Mouse (Mus musculus) midbrain, postnatal 0 days (tissue): ENCODE measurements around the gene Diaph2. TPM values are rescaled to one million over a fixed set of nuclear protein-coding genes. Genes with fewer than 3 reads are reported as not detected.
A peak's percentile ranks its signal among the peaks of the same experiment; 100 is the strongest.
"Not testable (repeated sequence)": the region's sequence is repeated elsewhere in the genome, so short reads cannot be mapped to it uniquely, and the experiment has no call there.

ENCODE experiments used
- ATAC-seq: fragments of 200-750 bp; cut with Nextera tagmentation; 2 replicates; pipeline ENCODE4 v1.8.0; 2017; ENCODE audit warnings: moderate number of reproducible peaks, mild to moderate bottlenecking, moderate TSS enrichment, moderate library complexity; ENCODE audit not compliant: low FRiP score
- DNase-seq: peaks from one replicate; pipeline ENCODE4 v3.0.0-alpha.2; 2015; ENCODE audit warnings: low spot score
- H3K27ac ChIP-seq: fragments of 300-500 bp; sonication (generic); 2 replicates; pipeline ENCODE4 v1.5.1; 2014; ENCODE audit warnings: low read depth, mild to moderate bottlenecking, low read length, mixed read lengths
- H3K27me3 ChIP-seq: fragments of 300-500 bp; sonication (generic); 2 replicates; pipeline ENCODE4 v1.6.1; 2014; ENCODE audit warnings: low read length, control low read depth, mixed read lengths; ENCODE audit not compliant: insufficient read depth
- H3K36me3 ChIP-seq: fragments of 300-500 bp; sonication (generic); 2 replicates; pipeline ENCODE4 v1.6.1; 2014; ENCODE audit warnings: low read length, control low read depth, mixed read lengths; ENCODE audit not compliant: insufficient read depth
- H3K4me1 ChIP-seq: fragments of 300-500 bp; sonication (generic); 2 replicates; pipeline ENCODE4 v1.6.1; 2014; ENCODE audit warnings: mild to moderate bottlenecking, control low read depth, antibody characterized with exemption, low read length, mixed read lengths; ENCODE audit not compliant: insufficient read depth
- H3K4me2 ChIP-seq: fragments of 300-500 bp; sonication (generic); 2 replicates; pipeline ENCODE4 v1.6.1; 2014; ENCODE audit warnings: low read depth, mild to moderate bottlenecking, low read length, mixed read lengths; ENCODE audit not compliant: poor library complexity, severe bottlenecking
- H3K4me3 ChIP-seq: fragments of 300-500 bp; sonication (generic); 2 replicates; pipeline ENCODE4 v1.5.1; 2014; ENCODE audit warnings: low read depth, mild to moderate bottlenecking, low read length, moderate library complexity
- H3K9ac ChIP-seq: fragments of 300-500 bp; sonication (generic); replicated peaks from 2 replicates; pipeline ENCODE4 v1.6.1; 2014; ENCODE audit warnings: mild to moderate bottlenecking, low read length, moderate library complexity, mixed read lengths; ENCODE audit not compliant: poor library complexity, severe bottlenecking
- H3K9me3 ChIP-seq: fragments of 300-500 bp; sonication (generic); 2 replicates; pipeline ENCODE4 v1.6.1; 2016; ENCODE audit warnings: low read length, control low read depth
- CTCF ChIP-seq: IDR thresholded peaks from 2 replicates; pipeline ENCODE4 v1.5.1; 2016; ENCODE audit warnings: antibody characterized with exemption, mild to moderate bottlenecking
- WGBS: fragments of 180-500 bp; shearing (Covaris S2); extraction: QIAGEN DNeasy Blood & Tissue Kit; methylation state at CpG from one replicate; pipeline ENCODE4 v1.1.7; 2014; 5-methylcytosine and 5-hydroxymethylcytosine counted together
- polyA plus RNA-seq: library from polyadenylated mRNA; unstranded; fragments of >200 nt; fragmentation: Nextera tagmentation; extraction: Ambion mirVana; gene quantifications from 2 replicates; pipeline ENCODE4 v1.2.1, GENCODE M21; 2015
- total RNA-seq: library from RNA; depleted of rRNA; stranded (reverse); fragments of >200 nt; gene quantifications from 2 replicates; pipeline ENCODE4 v1.2.3, GENCODE M21; 2014

Diaph2 gene
- total and polyA plus RNA-seq, 2 experiments from 2014 or later, result 3.9 to 4.8 TPM

DNA sequence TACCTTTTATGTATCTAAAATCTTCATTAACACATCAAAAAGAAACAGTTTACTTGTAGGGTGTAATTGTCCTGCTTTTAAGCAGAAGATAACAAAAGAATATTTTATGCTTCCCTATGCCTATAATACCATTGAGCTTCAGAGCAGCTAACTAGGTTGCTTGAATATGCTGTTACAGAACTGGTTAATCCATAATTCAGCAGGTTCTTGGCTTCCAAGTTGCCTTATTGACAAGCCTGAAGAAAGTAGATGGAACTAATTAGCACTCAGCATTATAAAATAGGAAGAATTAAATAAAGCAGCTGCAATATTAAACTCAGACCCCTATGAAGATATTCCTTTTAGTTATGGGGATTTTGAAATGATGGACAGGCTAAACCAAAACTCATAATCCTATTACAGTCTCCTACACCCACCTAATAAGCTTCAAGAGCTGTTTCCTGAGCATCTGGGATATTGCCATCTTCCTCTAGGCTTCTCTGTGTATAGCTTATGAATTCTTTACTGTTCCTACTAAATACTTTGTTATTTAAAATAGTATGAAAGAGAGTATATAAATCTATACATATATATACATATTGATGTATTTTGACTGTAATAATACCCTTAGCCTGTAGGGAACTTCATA is 601.4 kb downstream of the Diaph2 start:
- H3K4me3 ChIP-seq, result no peak overlapping the region
- no peak for ATAC-seq
- no peak for DNase-seq

DNA sequence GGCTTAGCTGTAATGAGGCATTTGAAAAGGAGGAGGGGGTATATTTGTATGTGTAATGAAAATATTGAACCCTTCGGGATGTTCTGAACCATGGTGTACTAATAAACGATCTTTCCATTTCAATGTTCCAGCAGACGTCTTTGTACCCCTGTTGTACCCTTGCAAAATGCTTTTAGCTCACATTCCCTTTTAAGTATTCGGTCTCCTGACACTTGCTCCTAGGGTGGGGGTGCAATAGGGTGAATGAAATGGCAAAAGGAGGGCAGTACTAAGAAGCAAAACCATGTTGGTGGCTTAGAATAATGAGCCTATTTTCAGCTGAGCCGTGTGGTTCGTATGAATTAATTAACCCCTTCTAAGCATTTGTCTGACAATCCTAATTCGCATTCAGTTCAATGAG is 601.9 kb downstream of the Diaph2 start:
- Histone ChIP-seq H3K9ac (no peak overlapping the region), H3K4me2 (no peak overlapping the region), H3K4me3 (no peak overlapping the region), H3K36me3 (no peaks in the 10 kb centered on the region), H3K4me1 (no peaks in the 10 kb centered on the region), H3K9me3 (no peaks in the 10 kb centered on the region), H3K27ac (no peak overlapping the region), H3K27me3 (no peaks in the 10 kb centered on the region)
- 33% methylated on average over 7 of the region's 7 CpGs for WGBS
- no peak for DNase-seq
- ATAC-seq, result no peak
- TF ChIP-seq CTCF, result no peak

More for the DNA sequence above, 601.4 kb downstream of the Diaph2 start:
- Histone ChIP-seq H3K9me3 (no peaks in the 10 kb centered on the region), H3K9ac (no peak overlapping the region), H3K27me3 (no peaks in the 10 kb centered on the region), H3K4me2 (no peak overlapping the region), H3K4me1 (no peaks in the 10 kb centered on the region), H3K27ac (no peak overlapping the region), H3K36me3 (no peaks in the 10 kb centered on the region)
- TF ChIP-seq CTCF, result no peak

DNA sequence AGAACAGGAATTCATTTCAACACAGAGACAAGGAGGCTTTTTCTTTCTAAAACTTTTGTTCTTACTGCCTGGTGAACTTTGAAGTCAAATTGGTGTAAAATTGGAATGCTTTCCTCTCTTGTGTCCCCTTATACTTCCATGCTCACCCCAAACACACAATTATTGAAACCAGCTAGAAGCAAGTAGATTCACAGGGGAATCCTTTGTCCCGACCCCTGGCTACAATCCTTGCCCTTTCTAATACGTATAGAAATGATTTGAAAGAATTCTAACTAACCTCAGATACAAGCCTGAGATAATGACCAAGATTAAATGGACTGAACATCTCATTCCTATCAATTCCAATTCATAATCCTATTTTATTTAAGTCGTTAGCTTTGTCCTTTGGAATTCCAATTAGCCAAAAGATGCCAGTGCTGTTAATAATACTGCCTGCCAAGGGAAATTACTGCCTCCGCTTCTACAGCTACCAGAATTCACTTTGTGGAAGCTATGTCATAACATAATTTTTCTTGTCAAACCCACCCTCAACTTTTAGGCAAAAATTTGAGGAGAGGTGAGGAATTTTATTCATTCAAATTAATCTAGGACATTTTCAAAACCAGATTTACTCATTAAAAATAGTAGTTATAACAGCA is 644.1 kb downstream of the Diaph2 start:
- Histone ChIP-seq H3K9ac (no peak overlapping the region), H3K4me1 (no peaks in the 10 kb centered on the region), H3K9me3 (no peaks in the 10 kb centered on the region), H3K27me3 (no peaks in the 10 kb centered on the region), H3K4me2 (no peak overlapping the region), H3K36me3 (no peaks in the 10 kb centered on the region), H3K4me3 (no peak overlapping the region), H3K27ac (no peak overlapping the region)
- DNase-seq (no peak), ATAC-seq (no peak)
- TF ChIP-seq CTCF, result no peak
- WGBS, result 49% methylated on average over 4 of the region's 4 CpGs

DNA sequence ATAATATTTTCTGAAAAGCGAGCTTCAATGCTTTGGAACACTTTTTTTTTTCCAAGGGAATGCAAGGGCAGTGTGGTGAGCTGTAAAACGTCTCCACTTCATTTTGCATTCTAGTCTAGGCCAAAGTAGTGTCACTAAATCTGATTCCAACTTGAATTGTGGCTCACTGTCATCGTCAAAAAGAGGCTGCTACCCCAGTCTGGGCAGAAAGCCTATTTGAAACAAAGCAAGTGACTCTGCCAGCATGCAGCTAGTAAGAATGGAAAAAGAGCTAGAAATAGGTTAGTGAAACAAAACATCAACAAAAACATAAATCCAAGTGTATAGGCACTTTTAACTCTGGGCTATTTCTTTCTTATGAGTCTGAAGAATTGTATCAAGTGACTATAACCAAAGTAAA is 653.7 kb downstream of the Diaph2 start:
- TF ChIP-seq CTCF, result no peak
- Histone ChIP-seq H3K4me1 (no peaks in the 10 kb centered on the region), H3K9me3 (no peaks in the 10 kb centered on the region), H3K4me3 (no peak overlapping the region), H3K36me3 (no peaks in the 10 kb centered on the region), H3K4me2 (no peak overlapping the region), H3K27ac (no peak overlapping the region), H3K27me3 (no peaks in the 10 kb centered on the region), H3K9ac (no peak overlapping the region)
- DNase-seq (peak; percentile 24), ATAC-seq (no peak)
- WGBS, result 35% methylated on average over 3 of the region's 3 CpGs

DNA sequence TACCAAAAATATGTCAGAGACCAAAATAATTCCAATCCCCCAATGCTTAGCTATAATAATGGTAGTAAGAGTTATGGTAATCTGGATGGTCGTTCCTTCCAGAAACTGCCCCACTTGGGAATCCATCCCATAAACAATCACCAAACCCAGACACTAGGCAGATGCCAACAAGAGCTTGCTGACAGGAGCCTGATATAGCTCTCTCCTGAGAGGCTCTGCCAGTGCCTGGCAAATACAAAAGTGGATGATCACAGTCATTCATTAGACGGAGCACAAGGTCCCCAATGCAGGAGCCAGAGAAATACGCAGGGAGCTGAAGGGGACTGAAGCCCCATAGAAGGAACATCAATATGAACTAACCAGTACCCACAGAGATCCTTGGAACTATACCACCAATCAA is 657.9 kb downstream of the Diaph2 start:
- H3K27me3 ChIP-seq, H3K4me1 ChIP-seq, H3K4me2 ChIP-seq, ATAC-seq, H3K27ac ChIP-seq, H3K9ac ChIP-seq, DNase-seq, H3K9me3 ChIP-seq, H3K4me3 ChIP-seq, H3K36me3 ChIP-seq: not testable (repeated sequence)
- 87% methylated on average over 3 of the region's 3 CpGs for WGBS

DNA sequence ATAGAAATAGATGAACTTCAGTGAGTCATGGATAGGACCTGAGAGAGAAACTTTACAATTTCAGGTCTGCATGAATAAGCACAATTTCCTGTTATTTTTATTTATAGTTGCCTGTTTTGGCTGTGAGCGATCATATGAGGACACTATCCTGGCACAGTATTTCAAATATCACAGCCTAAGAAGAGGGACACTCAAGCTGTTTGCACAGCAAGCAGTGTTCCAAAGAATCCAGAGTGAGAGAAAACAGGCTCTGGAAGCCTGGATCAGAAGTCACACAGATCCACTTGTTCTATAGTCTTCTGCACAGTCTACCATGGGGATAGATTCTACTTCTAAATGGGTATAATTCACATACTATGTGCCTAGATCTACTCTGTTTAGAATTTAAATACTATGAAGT is 659.4 kb downstream of the Diaph2 start:
- Histone ChIP-seq H3K4me2 (no peak overlapping the region), H3K9me3 (no peaks in the 10 kb centered on the region), H3K27ac (no peak overlapping the region), H3K4me3 (no peak overlapping the region), H3K9ac (no peak overlapping the region), H3K36me3 (no peaks in the 10 kb centered on the region), H3K4me1 (no peaks in the 10 kb centered on the region), H3K27me3 (no peaks in the 10 kb centered on the region)
- DNase-seq (no peak), ATAC-seq (no peak)
- no peak for TF ChIP-seq CTCF
- WGBS, result 97% methylated on average over 1 of the region's 1 CpGs
